Mouse (Mus musculus) 416B (cell line): ENCODE data around the gene Egfl6.
"Not testable (repeated sequence)": the region's sequence is repeated elsewhere in the genome, so short reads cannot be mapped to it uniquely, and the experiment has no call there.

Source experiments
- DNase-seq: peaks from one replicate; pipeline ENCODE4 v3.0.0; 2011; ENCODE audit warnings: low read depth

Gene Egfl6

DNA sequence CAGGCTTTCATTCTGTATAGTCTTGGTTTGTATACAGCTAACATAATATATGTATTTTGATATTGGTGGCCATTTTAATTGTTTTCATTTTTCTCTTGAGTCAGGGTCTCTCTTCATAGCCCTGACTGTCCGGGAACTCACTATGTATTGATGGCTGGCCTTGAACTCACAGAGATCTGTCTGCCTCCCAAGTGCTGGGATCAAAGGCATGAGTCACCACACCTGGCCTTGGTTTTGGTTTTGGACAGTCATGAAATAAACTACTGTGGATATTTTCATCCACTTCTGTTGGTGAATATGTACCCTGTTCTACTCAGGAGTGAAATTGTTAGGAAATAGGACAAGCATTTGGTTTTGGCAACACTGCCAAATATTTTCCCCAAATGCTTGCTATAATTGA lies 68.9 kb downstream of the Egfl6 start:
- no peak for DNase-seq

DNA sequence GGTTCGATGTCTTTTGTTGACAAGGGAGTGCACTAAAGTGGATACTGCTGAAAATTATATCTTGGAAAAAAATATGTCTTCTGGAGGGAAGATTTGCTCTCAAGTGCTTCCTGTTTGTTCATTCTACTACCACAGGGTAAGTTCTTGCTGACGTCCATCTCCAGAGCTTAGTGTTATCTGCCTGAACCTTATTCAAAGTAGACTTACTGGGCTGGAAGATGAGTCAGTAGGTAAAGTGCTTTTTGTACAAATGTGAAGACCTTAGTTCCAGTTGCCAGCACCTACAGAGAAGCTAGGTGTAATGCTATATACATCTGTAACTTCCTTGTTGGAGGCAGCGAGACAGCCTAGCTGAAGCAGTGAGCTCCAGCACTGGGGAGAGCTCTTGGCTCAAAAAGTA lies 69.6 kb downstream of the Egfl6 start:
- no peak for DNase-seq

DNA sequence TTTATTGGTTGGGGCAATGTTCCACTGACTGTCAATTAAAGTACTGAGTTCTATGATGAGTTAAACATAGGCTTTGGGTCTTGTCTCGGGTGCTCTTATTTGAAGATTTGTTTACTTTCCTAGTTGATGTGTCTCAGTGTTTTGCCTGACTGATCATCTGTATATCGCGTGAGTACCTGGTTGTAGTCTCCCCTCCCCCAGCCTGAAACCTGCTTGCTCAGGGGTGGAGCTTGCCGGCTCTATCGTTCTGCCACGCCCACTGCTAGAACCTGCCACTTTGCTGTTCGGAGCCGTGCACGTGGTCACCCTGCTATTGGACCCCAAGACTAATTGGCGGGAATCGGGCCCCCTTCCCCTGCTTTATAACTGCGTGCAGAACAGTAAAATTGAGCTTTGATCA lies 71.5 kb downstream of the Egfl6 start:
- not testable (repeated sequence) for DNase-seq

DNA sequence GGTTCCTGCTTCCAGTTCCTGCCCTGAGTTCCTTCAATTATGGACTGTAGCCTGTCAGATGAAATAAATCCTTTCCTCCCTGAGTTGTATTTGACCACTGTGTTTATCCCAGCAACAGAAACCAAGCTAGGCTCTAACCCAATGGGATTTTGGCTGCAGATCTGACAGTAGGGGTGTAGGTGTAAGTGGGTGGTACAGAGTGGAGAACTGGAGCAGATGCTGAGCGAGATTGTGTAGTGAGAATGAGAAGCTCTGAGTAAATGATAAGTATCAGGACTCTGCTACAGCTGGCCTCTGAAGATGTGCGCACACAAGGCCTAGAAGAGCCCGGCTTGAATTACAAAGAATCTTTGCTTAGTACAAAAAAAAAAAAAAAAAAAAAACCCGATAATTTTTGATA lies 73.4 kb downstream of the Egfl6 start:
- no peak for DNase-seq

DNA sequence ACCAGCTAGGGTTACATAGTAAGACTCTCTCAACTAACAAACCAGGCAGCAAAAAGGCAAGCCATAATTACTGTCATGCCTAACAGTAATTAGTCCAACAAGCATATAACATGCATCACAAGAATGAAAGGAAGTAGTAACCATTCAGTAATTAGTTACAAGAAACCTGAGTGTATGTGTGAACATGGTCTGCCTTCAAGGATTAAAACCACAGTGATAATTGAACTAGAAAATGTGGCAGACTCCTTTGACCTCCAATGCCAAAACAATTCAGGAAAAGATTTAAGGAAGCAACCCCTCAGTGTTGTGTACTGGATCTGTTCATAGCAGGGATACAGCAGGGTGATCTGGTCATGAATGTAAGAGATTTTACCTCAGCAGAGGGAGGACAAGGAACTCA lies 74.4 kb downstream of the Egfl6 start:
- no peak for DNase-seq

DNA sequence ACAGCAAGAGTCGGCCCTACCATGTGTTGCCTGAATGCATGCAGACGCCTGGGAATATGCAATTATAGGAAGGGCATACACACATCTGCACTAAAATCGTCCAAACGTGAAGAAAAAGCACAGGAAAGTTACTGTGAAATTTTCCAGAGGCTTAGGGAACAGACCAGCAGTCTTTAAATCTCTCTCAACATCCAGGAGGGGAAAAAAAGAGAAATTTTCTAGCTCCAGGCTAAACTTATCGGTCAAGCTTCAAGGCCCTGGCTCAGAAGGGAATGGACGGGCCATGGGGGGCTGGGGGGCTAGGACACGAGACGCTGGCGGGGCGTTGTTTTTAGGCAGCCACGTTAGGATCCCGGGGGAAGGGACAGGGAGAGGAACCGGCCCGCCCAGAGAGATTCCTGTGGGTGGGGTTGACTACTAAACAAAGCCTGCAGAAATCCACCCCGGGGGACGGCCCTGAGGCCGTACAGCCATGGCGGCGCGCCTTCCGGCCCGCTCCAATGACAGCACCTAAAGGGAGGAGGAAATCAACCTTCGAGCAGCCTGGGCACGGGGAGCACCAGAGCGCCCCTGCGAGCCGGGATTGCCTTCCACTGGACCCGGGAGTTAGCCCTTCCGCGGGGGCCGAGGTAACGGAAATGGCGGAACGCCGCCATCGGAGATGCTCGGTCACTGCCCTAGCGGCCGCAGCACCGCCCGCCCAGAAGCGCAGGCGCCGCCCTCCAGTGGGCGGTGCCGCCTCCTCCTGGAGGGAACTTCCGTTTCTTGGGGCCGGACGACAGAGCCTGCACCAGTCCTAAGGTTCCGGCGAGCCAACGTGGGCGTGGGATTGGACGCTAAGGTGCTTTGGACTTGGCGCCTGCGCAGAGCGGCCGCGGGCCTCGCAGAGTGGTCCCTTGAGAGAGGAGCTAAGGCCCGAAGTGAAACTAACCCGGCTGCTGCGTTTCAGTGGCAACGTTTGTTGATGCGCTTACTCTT lies 75.5 kb downstream of the Egfl6 start:
- peak; percentile 96 for DNase-seq

DNA sequence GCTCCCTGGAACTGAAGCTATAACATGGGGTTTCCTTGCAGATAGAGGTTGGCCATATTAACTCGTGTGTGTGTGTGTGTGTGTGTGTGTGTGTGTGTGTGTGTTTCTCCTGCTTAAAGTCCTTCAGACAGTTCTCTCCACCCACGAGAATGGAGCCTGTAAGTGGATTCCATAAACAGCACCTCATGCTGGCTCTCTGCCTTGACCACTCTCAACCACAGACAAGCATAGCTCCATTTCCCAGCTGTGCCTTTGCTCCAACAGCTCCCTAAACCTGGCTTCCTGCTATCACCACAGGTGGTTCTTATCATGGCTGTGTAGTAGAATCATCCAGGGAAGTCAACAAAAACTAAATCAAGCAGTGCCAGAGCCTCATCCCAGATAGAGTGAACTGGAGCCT lies 81.1 kb downstream of the Egfl6 start:
- no peak for DNase-seq

DNA sequence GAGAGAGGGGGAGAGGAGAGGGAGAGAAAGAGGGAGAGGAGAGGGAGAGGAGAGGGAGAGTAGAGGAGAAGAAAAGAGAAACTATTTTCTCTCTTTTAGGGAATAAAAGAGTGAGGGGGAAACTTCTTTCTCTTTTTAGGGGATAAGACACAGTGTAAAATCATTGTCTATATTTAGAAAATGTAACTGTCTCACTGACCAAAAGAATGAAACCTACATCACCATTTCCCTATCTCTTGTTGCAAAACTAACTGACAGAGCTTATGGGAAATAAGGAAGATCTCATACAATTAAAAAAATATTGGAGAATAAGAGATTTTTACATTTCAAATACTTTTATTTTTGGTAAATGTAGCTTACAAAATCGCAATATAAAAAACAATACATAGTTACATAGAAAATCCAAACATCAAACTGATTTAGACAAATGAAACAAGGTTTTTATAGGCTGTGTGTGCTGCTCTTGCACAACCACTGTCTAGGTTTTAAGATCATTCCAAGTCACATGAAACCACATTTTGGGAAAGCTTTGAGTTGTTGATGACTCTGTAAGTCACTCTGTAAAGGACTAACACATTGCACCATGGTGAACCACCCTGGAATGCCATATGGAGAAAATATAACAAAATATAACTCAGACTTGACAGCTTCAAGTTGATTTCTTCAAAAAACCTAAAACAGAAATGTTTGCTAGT lies 85.9 kb downstream of the Egfl6 start:
- DNase-seq = peak; percentile 51

DNA sequence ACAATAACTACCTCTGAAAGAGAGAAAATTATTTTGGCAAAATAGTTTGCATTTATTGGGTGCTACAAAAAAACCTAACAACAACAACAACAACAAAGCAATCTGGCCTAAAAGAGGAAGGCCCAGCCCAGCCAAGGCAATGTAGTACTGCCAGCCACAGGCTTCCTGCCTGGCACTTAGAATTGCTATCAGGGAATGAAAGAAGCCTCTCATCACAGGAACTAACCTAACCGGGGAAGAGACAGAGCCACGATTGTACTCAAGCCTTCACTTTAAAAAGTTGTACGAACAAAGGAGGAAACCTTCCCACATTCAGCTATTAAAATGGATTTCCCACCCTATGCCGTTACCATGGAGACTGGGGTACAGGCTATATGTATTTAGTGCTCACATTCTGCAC lies 87.7 kb downstream of the Egfl6 start:
- DNase-seq = peak; percentile 43

DNA sequence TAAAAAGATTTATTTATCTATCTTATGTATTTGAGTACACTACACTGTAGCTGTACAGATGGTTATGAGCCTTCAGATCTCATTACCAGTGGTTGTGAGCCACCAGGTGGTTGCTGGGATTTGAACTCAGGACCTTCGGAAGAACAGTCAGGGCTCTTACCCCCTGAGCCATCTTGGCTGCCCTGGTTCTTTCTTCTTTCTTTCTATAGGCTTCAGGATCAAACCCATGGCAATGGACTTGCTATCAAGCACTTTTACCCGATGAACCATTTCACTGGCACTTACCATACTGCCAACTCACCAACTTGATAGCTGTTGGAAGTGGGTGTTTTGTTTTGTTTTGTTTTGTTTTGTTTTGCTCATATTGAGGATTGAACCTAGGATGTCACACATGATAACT lies 90.5 kb downstream of the Egfl6 start:
- DNase-seq = no peak

DNA sequence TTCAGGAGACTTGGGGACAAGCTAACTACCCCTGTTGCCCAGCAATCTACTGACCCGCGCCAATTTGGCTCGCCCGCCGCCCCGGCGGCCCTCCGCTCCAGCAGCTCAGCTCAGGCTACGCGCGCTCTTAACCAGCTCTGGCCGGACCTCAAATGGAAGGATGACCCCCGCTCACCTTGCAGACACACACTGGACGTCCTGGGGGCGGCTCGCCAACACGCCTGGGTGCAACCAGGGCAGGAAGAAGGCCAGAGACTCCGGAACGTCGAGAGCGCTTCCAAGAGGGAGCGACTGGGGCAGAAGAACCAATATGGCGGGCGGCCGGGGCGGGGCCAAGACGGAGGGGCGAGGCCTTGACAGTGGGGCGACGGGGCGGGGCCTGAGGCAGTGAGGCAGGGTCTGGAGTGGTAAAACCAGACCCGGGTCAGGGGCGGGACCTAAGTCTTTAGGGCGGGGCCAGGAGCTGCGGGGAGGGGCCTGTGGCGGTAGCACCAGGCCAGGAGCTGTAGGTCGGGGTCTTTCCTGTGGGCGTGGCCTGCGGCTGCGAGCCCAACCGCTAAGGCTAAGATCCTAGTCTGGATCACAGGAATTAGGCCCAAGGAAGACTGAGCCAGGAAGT lies 106.0 kb downstream of the Egfl6 start, which contains the start of gene Rab9:
Gene Rab9 (minus strand): TSS at position 503 of the 619 bp plus-strand sequence.
- DNase-seq = peak; percentile 93

DNA sequence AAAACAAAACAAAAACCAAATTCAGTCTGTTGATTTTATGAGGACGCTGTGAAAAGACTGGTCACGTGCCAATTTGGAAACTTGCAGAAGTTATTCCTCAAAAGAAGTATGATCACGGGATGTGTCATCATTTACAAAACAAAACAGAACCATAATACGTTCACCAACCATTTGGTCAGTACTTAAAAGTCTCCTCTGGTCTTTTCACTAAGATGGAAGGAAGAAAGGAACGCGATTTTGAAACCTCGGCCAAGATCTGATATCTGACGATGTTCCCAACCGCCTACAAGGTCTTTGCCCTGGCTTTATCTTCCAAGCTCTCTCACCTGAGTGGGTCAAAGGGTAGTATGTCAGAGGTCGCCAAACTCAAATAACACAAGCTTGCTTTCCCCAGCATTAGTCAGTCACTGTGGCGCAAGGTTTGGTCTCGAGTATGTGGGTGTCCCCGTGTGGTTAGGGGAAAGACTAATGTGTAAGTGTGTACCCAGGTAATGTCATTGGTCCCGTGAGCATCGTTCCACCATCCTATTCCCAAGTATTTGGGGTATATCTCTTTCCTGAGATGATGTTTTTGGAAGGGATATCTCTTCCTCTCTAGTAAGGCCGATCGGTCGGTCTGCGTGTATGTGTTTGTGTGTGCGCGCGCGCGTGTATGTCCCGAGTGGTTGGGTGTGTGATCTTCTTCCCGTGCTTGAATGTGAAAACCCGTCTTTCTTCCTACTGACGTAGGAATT lies 106.7 kb downstream of the Egfl6 start:
- DNase-seq = peak; percentile 52

DNA sequence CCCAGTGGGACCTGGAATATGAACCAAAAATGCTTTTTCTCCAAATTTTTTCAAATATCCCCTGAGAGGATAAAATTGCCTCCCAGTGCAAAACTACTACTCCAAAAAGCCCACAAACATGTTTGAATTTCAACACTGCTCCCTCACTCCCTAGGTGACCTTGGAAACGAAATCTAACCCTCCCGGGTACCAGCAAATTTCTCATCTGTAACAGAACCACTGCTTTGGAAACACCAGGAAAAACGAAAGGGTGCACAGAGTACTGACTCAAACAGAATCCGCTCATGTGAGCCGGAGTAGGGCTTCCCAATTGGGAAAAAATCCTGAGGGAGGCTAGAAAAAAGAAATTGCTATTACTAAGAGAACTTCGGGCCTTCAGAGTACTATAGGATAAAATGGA lies 108.1 kb downstream of the Egfl6 start:
- no peak for DNase-seq
